Mouse (Mus musculus): ENCODE results near the gene Adora3. TPM values are rescaled to one million over a fixed set of nuclear protein-coding genes. Genes with fewer than 3 reads are reported as not detected.

The Adora3 gene
- polyA plus RNA-seq, 1 experiment from 2014 or later, result not detected

DNA sequence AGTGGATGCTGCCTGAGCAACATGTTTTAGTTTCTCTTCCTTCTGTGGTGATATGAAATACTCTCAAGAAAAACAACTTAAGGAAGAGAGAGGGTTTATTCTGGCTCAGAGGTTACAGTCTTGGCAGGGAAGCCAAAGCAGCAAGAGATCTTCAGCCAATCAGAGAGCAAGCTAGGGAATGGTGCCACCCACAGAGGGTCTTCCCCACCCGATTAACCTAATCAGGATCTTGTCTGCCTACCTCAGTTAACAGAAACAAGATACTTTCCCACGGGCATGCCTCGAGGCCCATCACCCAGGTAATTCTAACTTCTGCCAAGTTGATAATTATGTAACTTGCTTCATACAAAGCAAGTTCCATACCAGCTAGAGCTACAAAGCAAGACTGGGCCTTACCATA, 9.8 kb downstream of the Adora3 start:
- no peak overlapping the region for H3K4me2 ChIP-seq (ENCODE audit: low read depth, low read length, severe bottlenecking)
- 72% methylated on average over 3 of the region's 3 CpGs for WGBS
- no peak overlapping the region for H3K4me3 ChIP-seq (ENCODE audit: low read depth, low read length)
- DNase-seq (ENCODE audit: low spot score) (no peak), ATAC-seq (replicated peaks; ENCODE audit: low FRiP score) (no peak)
- no peaks in the 10 kb centered on the region for H3K36me3 ChIP-seq (ENCODE audit: control insufficient read depth, insufficient read depth, low read length)
- H3K9ac ChIP-seq (ENCODE audit: low read length), result no peak overlapping the region
- H3K27ac ChIP-seq (ENCODE audit: low read depth, low read length), result no peak overlapping the region
- no peaks in the 10 kb centered on the region for H3K27me3 ChIP-seq (ENCODE audit: control insufficient read depth, insufficient read depth, low read length)
- no peaks in the 10 kb centered on the region for H3K4me1 ChIP-seq (replicated peaks; ENCODE audit: control insufficient read depth, insufficient read depth, low read length)
- no peaks in the 10 kb centered on the region for H3K9me3 ChIP-seq (ENCODE audit: control insufficient read depth, low read length)

DNA sequence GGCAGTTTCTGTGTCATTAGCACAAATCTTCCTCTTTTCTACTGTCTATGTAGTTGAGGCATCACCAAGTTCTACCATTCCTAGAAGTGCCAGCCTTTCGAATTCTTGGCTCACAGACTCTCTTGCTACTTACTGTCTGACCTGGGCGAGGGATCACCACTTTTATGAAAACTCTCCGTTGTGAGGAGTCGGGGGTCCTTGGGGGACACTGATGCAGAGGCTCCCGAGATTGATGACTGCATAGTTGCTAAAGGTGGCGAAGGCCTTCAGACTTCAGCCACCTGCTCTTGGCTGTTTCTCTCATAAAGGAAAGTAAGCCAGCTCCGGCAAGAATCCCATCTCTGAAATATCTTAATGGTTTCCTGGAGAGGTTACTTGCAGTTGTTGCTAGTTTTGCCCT, 11.4 kb downstream of the Adora3 start:
- WGBS, result 90% methylated on average over 7 of the region's 7 CpGs
- no peak overlapping the region for H3K4me3 ChIP-seq (ENCODE audit: low read depth, low read length)

GRCm38 (mm10) chr3:105883111-105883510, 12.5 kb downstream of the Adora3 start:
- H3K9me3 ChIP-seq (ENCODE audit: control insufficient read depth, low read length), result no peaks in the 10 kb centered on the region
- ATAC-seq (replicated peaks; ENCODE audit: low FRiP score), result no peak

More for the DNA sequence above, 11.4 kb downstream of the Adora3 start:
- H3K36me3 ChIP-seq (ENCODE audit: control insufficient read depth, insufficient read depth, low read length), result no peaks in the 10 kb centered on the region
- no peaks in the 10 kb centered on the region for H3K4me1 ChIP-seq (replicated peaks; ENCODE audit: control insufficient read depth, insufficient read depth, low read length)
- no peak overlapping the region for H3K9ac ChIP-seq (ENCODE audit: low read length)
- no peaks in the 10 kb centered on the region for H3K27me3 ChIP-seq (ENCODE audit: control insufficient read depth, insufficient read depth, low read length)
- no peaks in the 10 kb centered on the region for H3K9me3 ChIP-seq (ENCODE audit: control insufficient read depth, low read length)
- H3K27ac ChIP-seq (ENCODE audit: low read depth, low read length), result no peak overlapping the region
- H3K4me2 ChIP-seq (ENCODE audit: low read depth, low read length, severe bottlenecking), result no peak overlapping the region
- ATAC-seq (replicated peaks; ENCODE audit: low FRiP score) (no peak), DNase-seq (ENCODE audit: low spot score) (no peak)

DNA sequence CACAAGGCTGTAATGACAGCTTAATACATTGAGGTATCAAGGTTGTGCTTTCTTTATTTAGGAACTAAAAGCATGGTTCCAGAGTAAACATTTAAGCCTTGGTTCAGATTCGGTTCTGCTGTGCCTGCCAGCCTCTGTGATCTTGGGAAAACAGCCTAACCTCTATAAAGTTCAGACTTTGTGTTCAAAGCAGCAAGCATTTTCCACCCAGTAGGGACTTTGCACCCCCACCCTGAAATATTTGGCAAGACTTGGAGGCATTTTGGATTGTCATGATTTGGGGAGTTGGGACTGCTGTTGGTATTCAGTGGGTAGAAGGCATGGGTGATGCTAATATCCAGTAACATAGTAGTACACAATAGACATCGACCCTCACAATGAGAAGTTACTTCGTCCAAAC, 18.3 kb downstream of the Adora3 start:
- Histone ChIP-seq H3K4me2 (ENCODE audit: low read depth, low read length, severe bottlenecking) (no peak overlapping the region), H3K4me1 (replicated peaks; ENCODE audit: control insufficient read depth, insufficient read depth, low read length) (no peaks in the 10 kb centered on the region), H3K36me3 (ENCODE audit: control insufficient read depth, insufficient read depth, low read length) (no peaks in the 10 kb centered on the region), H3K27ac (ENCODE audit: low read depth, low read length) (no peak overlapping the region), H3K4me3 (ENCODE audit: low read depth, low read length) (no peak overlapping the region), H3K9ac (ENCODE audit: low read length) (no peak overlapping the region), H3K27me3 (ENCODE audit: control insufficient read depth, insufficient read depth, low read length) (no peaks in the 10 kb centered on the region), H3K9me3 (ENCODE audit: control insufficient read depth, low read length) (no peaks in the 10 kb centered on the region)
- ATAC-seq (replicated peaks; ENCODE audit: low FRiP score), result no peak
- no peak for DNase-seq (ENCODE audit: low spot score)
- 78% methylated on average over 3 of the region's 3 CpGs for WGBS

More at GRCm38 (mm10) chr3:105883111-105883510, 12.5 kb downstream of the Adora3 start:
- no peak for DNase-seq (ENCODE audit: low spot score)
- no peak overlapping the region for H3K9ac ChIP-seq (ENCODE audit: low read length)
- no peak overlapping the region for H3K4me2 ChIP-seq (ENCODE audit: low read depth, low read length, severe bottlenecking)
- 88% methylated on average over 2 of the region's 2 CpGs for WGBS
- no peaks in the 10 kb centered on the region for H3K36me3 ChIP-seq (ENCODE audit: control insufficient read depth, insufficient read depth, low read length)
- no peaks in the 10 kb centered on the region for H3K27me3 ChIP-seq (ENCODE audit: control insufficient read depth, insufficient read depth, low read length)
- H3K4me3 ChIP-seq (ENCODE audit: low read depth, low read length), result no peak overlapping the region
- H3K4me1 ChIP-seq (replicated peaks; ENCODE audit: control insufficient read depth, insufficient read depth, low read length), result no peaks in the 10 kb centered on the region
- no peak overlapping the region for H3K27ac ChIP-seq (ENCODE audit: low read depth, low read length)

DNA sequence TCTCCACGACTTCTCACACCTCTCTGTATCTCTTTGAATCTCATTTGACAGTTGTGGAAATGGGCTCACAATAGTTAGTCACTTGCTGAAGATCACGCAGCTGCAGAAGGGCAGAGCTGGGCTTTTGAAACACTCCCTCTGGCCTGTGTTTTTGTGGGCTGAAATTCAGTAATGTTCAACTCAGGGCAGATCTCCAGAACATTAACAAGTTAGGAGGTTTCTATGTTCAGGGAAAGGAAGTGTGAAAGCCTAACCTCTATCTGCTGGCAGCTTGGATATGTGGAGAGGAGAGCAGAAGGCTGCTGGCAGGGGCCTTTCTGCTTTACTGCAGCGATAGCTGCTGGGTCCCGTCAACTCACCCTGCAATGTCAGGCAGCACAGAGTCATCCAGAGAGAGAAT, 19.6 kb downstream of the Adora3 start:
- no peaks in the 10 kb centered on the region for H3K36me3 ChIP-seq (ENCODE audit: control insufficient read depth, insufficient read depth, low read length)
- no peak overlapping the region for H3K27ac ChIP-seq (ENCODE audit: low read depth, low read length)
- no peak overlapping the region for H3K9ac ChIP-seq (ENCODE audit: low read length)
- no peaks in the 10 kb centered on the region for H3K27me3 ChIP-seq (ENCODE audit: control insufficient read depth, insufficient read depth, low read length)
- no peak overlapping the region for H3K4me3 ChIP-seq (ENCODE audit: low read depth, low read length)
- no peaks in the 10 kb centered on the region for H3K9me3 ChIP-seq (ENCODE audit: control insufficient read depth, low read length)
- WGBS, result 76% methylated on average over 4 of the region's 4 CpGs
- DNase-seq (ENCODE audit: low spot score) (no peak), ATAC-seq (replicated peaks; ENCODE audit: low FRiP score) (no peak)
- no peaks in the 10 kb centered on the region for H3K4me1 ChIP-seq (replicated peaks; ENCODE audit: control insufficient read depth, insufficient read depth, low read length)
- H3K4me2 ChIP-seq (ENCODE audit: low read depth, low read length, severe bottlenecking), result no peak overlapping the region

GRCm38 (mm10) chr3:105891141-105891540, 20.5 kb downstream of the Adora3 start:
- H3K4me1 ChIP-seq (replicated peaks; ENCODE audit: control insufficient read depth, insufficient read depth, low read length), result no peaks in the 10 kb centered on the region
- WGBS, result 81% methylated on average over 3 of the region's 3 CpGs
- H3K27me3 ChIP-seq (ENCODE audit: control insufficient read depth, insufficient read depth, low read length), result no peaks in the 10 kb centered on the region
- no peak overlapping the region for H3K4me2 ChIP-seq (ENCODE audit: low read depth, low read length, severe bottlenecking)
- no peak overlapping the region for H3K4me3 ChIP-seq (ENCODE audit: low read depth, low read length)
- no peak overlapping the region for H3K9ac ChIP-seq (ENCODE audit: low read length)
- H3K36me3 ChIP-seq (ENCODE audit: control insufficient read depth, insufficient read depth, low read length), result no peaks in the 10 kb centered on the region
- H3K9me3 ChIP-seq (ENCODE audit: control insufficient read depth, low read length), result no peaks in the 10 kb centered on the region
- no peak overlapping the region for H3K27ac ChIP-seq (ENCODE audit: low read depth, low read length)
- no peak for ATAC-seq (replicated peaks; ENCODE audit: low FRiP score)
- no peak for DNase-seq (ENCODE audit: low spot score)

- 83% methylated on average over 10 of the region's 10 CpGs for WGBS
- DNase-seq (ENCODE audit: low spot score), result no peak
Measured at GRCm38 (mm10) chr3:105891760-105892571, 21.3 kb downstream of the Adora3 start.

GRCm38 (mm10) chr3:105892572-105893495, 22.2 kb downstream of the Adora3 start:
- no peaks in the 10 kb centered on the region for H3K36me3 ChIP-seq (ENCODE audit: control insufficient read depth, insufficient read depth, low read length)
- H3K4me3 ChIP-seq (ENCODE audit: low read depth, low read length), result no peak overlapping the region
- H3K9ac ChIP-seq (ENCODE audit: low read length), result no peak overlapping the region
- no peaks in the 10 kb centered on the region for H3K4me1 ChIP-seq (replicated peaks; ENCODE audit: control insufficient read depth, insufficient read depth, low read length)
- H3K4me2 ChIP-seq (ENCODE audit: low read depth, low read length, severe bottlenecking), result no peak overlapping the region
- no peaks in the 10 kb centered on the region for H3K27me3 ChIP-seq (ENCODE audit: control insufficient read depth, insufficient read depth, low read length)
- no peak for ATAC-seq (replicated peaks; ENCODE audit: low FRiP score)
- DNase-seq (ENCODE audit: low spot score), result no peak
- no peak overlapping the region for H3K27ac ChIP-seq (ENCODE audit: low read depth, low read length)
- no peaks in the 10 kb centered on the region for H3K9me3 ChIP-seq (ENCODE audit: control insufficient read depth, low read length)
- 87% methylated on average over 19 of the region's 19 CpGs for WGBS

More at GRCm38 (mm10) chr3:105891760-105892571, 21.3 kb downstream of the Adora3 start:
- no peaks in the 10 kb centered on the region for H3K36me3 ChIP-seq (ENCODE audit: control insufficient read depth, insufficient read depth, low read length)
- H3K27me3 ChIP-seq (ENCODE audit: control insufficient read depth, insufficient read depth, low read length), result no peaks in the 10 kb centered on the region
- H3K9me3 ChIP-seq (ENCODE audit: control insufficient read depth, low read length), result no peaks in the 10 kb centered on the region
- H3K4me1 ChIP-seq (replicated peaks; ENCODE audit: control insufficient read depth, insufficient read depth, low read length), result no peaks in the 10 kb centered on the region
- no peak overlapping the region for H3K9ac ChIP-seq (ENCODE audit: low read length)
- no peak overlapping the region for H3K27ac ChIP-seq (ENCODE audit: low read depth, low read length)
- no peak overlapping the region for H3K4me2 ChIP-seq (ENCODE audit: low read depth, low read length, severe bottlenecking)
- ATAC-seq (replicated peaks; ENCODE audit: low FRiP score), result no peak
- H3K4me3 ChIP-seq (ENCODE audit: low read depth, low read length), result no peak overlapping the region
